Mouse (Mus musculus) limb, embryonic 13.5 days (tissue): ENCODE measurements around the gene St6galnac4. TPM values are rescaled to one million over a fixed set of nuclear protein-coding genes. Genes with fewer than 3 reads are reported as not detected.
A peak's percentile ranks its signal among the peaks of the same experiment; 100 is the strongest.

Experiments
- ATAC-seq: fragments of 200-750 bp; cut with Nextera tagmentation; 2 replicates; pipeline ENCODE4 v1.8.0; 2017; ENCODE audit warnings: low read depth, moderate number of reproducible peaks, moderate TSS enrichment; ENCODE audit not compliant: low FRiP score
- H3K27ac ChIP-seq: fragments of 300-500 bp; sonication (generic); 2 replicates; pipeline ENCODE4 v1.5.1; 2015; ENCODE audit warnings: inconsistent platforms, mild to moderate bottlenecking, moderate library complexity
- H3K27me3 ChIP-seq: fragments of 300-500 bp; sonication (generic); 2 replicates; pipeline ENCODE4 v1.6.1; 2015; ENCODE audit warnings: mild to moderate bottlenecking, inconsistent platforms
- H3K36me3 ChIP-seq: fragments of 300-500 bp; sonication (generic); 2 replicates; pipeline ENCODE4 v1.6.1; 2015; ENCODE audit warnings: inconsistent platforms, mild to moderate bottlenecking, moderate library complexity
- H3K4me1 ChIP-seq: fragments of 300-500 bp; sonication (generic); 2 replicates; pipeline ENCODE4 v1.6.1; 2015; ENCODE audit warnings: inconsistent platforms
- H3K4me2 ChIP-seq: fragments of 300-500 bp; sonication (generic); replicated peaks from 2 replicates; pipeline ENCODE4 v1.6.1; 2015; ENCODE audit warnings: inconsistent platforms, mild to moderate bottlenecking, moderate library complexity
- H3K4me3 ChIP-seq: fragments of 300-500 bp; sonication (generic); 2 replicates; pipeline ENCODE4 v1.5.1; 2015; ENCODE audit warnings: moderate library complexity, mild to moderate bottlenecking, inconsistent platforms
- H3K9ac ChIP-seq: fragments of 300-500 bp; sonication (generic); 2 replicates; pipeline ENCODE4 v1.6.1; 2015; ENCODE audit warnings: mild to moderate bottlenecking, inconsistent platforms
- H3K9me3 ChIP-seq: fragments of 300-500 bp; sonication (generic); 2 replicates; pipeline ENCODE4 v1.6.1; 2016; ENCODE audit warnings: inconsistent platforms
- WGBS: fragments of 180-500 bp; shearing (Covaris S2); methylation state at CpG from one replicate; pipeline ENCODE4 v1.1.7; 2015; 5-methylcytosine and 5-hydroxymethylcytosine counted together
- polyA plus RNA-seq: library from polyadenylated mRNA; unstranded; fragments of >200 nt; fragmentation: Nextera tagmentation; extraction: Ambion mirVana; gene quantifications from 2 replicates; pipeline ENCODE4 v1.2.1, GENCODE M21; 2015

Gene St6galnac4
- polyA plus RNA-seq, 1 experiment from 2014 or later: 39.5 TPM

DNA sequence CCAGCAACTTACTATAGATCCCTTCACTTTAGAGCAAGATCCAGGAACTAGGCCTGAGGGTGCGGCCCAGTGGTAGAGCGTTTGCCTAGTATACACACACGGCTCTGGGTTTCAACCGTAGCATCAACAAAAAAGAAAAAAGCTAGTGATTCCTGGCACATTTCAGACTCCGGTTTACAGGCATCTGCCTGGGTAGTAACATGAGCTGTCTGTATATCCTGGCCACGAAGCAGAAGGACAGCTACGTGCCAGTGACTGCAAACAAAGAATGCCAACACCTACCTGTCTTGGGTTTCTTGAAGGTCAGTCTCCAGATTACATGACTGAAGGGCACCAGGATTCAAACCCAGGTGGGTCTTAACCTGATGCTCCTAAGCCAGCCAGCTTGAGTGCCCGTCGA, 37.7 kb upstream of the St6galnac4 start:
- H3K9ac ChIP-seq: no peak overlapping the region
- peaks cover 20% of the 10 kb centered on the region for H3K36me3 ChIP-seq
- no peak overlapping the region for H3K4me3 ChIP-seq
- H3K9me3 ChIP-seq: no peaks in the 10 kb centered on the region
- H3K4me2 ChIP-seq: no peak overlapping the region
- H3K4me1 ChIP-seq: peaks cover 26% of the 10 kb centered on the region
- no peak for ATAC-seq
- 72% methylated on average over 9 of the region's 9 CpGs for WGBS
- peak overlapping the region; percentile 74; the same call in 1 of the 2 replicates for H3K27ac ChIP-seq
- no peaks in the 10 kb centered on the region for H3K27me3 ChIP-seq

DNA sequence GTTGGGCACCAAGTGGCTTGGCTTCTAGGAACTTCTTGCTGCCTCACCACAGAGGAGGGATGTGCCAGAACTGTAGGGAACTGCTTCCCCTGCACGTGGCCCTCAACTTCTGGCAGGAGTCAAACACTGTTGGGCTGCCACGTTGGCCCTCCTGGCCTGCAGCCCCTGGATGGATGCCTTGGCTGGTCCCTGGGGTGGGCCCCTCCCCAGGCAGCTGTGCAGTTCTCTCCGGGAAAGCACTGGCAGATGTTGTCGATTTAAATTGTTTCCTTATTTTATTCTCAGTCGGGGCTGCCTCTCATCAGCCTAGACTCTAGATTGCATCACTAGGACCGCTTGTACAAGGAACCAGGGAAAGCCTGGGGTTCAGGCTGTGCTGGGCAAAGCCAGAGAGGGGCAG, 37.1 kb upstream of the St6galnac4 start:
- Histone ChIP-seq H3K9ac (no peak overlapping the region), H3K9me3 (no peaks in the 10 kb centered on the region), H3K27me3 (no peaks in the 10 kb centered on the region), H3K4me3 (no peak overlapping the region), H3K27ac (peak overlapping the region; percentile 74), H3K4me1 (peaks cover 26% of the 10 kb centered on the region), H3K36me3 (peaks cover 16% of the 10 kb centered on the region), H3K4me2 (no peak overlapping the region)
- peak; percentile 48; the same call in 1 of the 2 replicates for ATAC-seq
- 33% methylated on average over 6 of the region's 6 CpGs for WGBS

DNA sequence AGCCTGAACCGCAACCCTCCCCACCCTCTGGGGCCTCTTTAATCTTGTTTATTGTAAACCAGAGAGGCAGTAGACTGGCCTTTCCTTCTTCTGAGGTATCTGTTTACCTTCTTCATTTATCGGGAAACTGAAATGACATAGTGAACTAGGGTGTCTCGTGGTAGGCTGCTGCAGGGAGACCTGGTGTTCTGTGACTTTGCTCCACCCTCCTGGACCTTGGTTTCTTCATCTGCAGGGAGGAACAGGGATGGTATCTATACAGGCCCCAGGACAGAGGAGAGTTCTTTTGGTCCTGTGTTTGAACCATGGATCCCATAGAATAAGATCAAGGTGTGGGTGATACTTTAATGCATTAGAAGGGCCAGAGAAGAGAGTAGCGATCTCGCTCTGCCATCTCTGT, 35.7 kb upstream of the St6galnac4 start:
- 69% methylated on average over 5 of the region's 5 CpGs for WGBS
- no peak overlapping the region for H3K4me3 ChIP-seq
- no peaks in the 10 kb centered on the region for H3K27me3 ChIP-seq
- ATAC-seq: no peak
- H3K36me3 ChIP-seq: peaks cover 4% of the 10 kb centered on the region; the same call in 1 of the 2 replicates
- H3K4me1 ChIP-seq: peaks cover 37% of the 10 kb centered on the region
- H3K9me3 ChIP-seq: no peaks in the 10 kb centered on the region
- no peak overlapping the region for H3K9ac ChIP-seq
- no peak overlapping the region for H3K27ac ChIP-seq
- H3K4me2 ChIP-seq: no peak overlapping the region

DNA sequence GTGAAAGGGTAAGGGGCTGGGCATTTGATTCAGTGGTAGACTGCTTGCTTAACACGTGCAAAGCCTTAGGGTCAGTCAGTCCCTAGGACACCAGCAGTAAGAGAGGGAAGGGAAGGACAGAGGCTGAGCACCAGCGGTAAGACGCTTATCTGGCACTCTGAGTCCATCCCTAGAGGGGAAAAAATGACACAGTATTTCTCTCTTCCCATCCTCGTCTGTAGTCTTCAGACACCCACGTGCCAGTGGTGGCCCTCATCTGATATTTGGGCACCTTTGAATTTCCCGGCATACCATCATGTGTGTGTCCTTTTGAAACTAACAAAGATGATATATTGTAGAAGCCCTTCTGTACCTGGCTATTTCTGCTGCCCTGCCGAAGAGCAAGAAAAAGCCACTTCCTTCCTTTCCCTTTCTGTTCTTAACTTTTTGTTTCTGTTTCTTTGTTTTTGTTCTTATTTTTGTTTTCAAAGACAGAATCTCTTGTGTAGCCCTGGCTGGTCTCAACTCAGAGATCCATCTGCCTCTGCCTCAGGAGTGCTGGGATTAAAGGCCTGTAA, 33.2 kb upstream of the St6galnac4 start:
- no peaks in the 10 kb centered on the region for H3K9me3 ChIP-seq
- no peak overlapping the region for H3K27ac ChIP-seq
- H3K9ac ChIP-seq: no peak overlapping the region
- H3K27me3 ChIP-seq: no peaks in the 10 kb centered on the region
- H3K4me1 ChIP-seq: peaks cover 43% of the 10 kb centered on the region
- H3K4me3 ChIP-seq: no peak overlapping the region
- no peak for ATAC-seq
- 84% methylated on average over 7 of the region's 7 CpGs for WGBS
- peaks cover 10% of the 10 kb centered on the region for H3K36me3 ChIP-seq
- H3K4me2 ChIP-seq: no peak overlapping the region

DNA sequence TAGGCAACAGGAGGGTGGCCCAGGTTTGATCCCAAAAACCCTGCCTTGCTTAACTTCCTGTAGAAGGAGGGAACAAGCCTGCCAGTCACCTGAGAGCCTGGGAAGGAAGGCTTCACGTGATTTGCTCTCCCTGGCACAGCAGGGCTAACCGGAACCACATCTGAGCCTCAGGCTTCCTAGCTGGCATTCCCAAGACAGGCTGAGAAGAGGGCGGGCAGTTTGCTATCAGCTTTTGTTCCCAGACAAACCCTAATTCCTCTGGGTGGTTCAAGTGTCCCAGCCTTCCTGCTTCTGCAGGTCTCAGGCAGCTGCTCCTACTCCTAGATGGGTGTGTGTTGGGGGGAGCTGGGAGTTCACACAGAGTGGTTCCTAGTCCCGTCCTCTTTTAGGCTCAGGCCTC, 31.4 kb upstream of the St6galnac4 start:
- 57% methylated on average over 4 of the region's 4 CpGs for WGBS
- Histone ChIP-seq H3K9ac (peak overlapping the region; percentile 25; the same call in 1 of the 2 replicates), H3K27me3 (no peaks in the 10 kb centered on the region), H3K27ac (no peak overlapping the region; the same call in 1 of the 2 replicates), H3K4me3 (no peak overlapping the region), H3K36me3 (peaks cover 28% of the 10 kb centered on the region), H3K9me3 (no peaks in the 10 kb centered on the region), H3K4me2 (no peak overlapping the region), H3K4me1 (peaks cover 25% of the 10 kb centered on the region)
- ATAC-seq: no peak; the same call in 1 of the 2 replicates

DNA sequence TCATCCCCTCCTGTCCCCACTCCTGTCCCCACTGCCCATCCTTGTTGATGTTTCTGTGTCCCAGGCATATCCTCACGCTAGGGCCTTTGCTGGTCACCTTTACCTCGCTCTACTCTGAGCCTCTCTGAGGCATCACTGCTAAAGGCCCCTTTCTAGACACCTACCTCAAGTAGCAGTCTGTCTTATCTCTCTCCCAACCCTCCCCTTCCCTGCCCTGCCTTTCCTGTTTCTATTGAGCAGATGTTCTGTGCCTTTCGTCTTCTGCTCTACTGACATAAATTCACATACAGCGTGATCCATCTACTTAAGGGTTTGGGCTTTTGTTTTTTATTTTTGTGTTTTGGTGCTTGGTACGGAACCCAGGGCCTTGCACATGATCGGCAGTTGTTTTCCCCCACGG, 30.9 kb upstream of the St6galnac4 start:
- no peak for ATAC-seq
- H3K9me3 ChIP-seq: no peaks in the 10 kb centered on the region
- no peak overlapping the region for H3K9ac ChIP-seq
- no peak overlapping the region for H3K4me3 ChIP-seq
- H3K4me2 ChIP-seq: no peak overlapping the region
- H3K36me3 ChIP-seq: peaks cover 33% of the 10 kb centered on the region
- peak overlapping the region; percentile 3; the same call in 1 of the 2 replicates for H3K27ac ChIP-seq
- 85% methylated on average over 7 of the region's 7 CpGs for WGBS
- H3K4me1 ChIP-seq: peaks cover 21% of the 10 kb centered on the region
- no peaks in the 10 kb centered on the region for H3K27me3 ChIP-seq

DNA sequence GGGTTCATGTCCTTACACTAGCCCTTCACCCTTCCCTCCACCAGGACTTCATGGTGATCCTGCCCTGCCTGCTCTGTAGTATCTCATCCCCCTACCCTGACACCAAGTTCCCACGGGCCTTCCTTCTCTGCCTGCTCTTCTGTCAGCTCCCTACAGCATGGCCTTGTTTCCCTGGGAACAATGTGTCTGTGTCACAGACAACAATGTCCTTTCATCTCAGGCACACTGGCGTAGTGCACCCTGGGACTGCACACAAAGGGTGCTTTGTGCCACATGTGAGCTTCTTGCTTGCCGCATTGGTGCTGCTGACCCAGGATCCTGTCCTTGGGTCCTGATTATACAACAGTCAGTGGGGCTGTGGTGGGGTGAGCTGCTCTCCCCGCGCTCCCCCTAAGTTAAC, 27.3 kb upstream of the St6galnac4 start:
- H3K4me3 ChIP-seq: no peak overlapping the region
- H3K9me3 ChIP-seq: no peaks in the 10 kb centered on the region
- no peaks in the 10 kb centered on the region for H3K27me3 ChIP-seq
- H3K4me1 ChIP-seq: peaks cover 20% of the 10 kb centered on the region
- H3K4me2 ChIP-seq: no peak overlapping the region
- peaks cover 64% of the 10 kb centered on the region for H3K36me3 ChIP-seq
- H3K9ac ChIP-seq: no peak overlapping the region
- 72% methylated on average over 5 of the region's 5 CpGs for WGBS
- no peak for ATAC-seq
- 0 out of 2 replicates have a peak overlapping the region, but pooled peaks have one; percentile 22 for H3K27ac ChIP-seq

DNA sequence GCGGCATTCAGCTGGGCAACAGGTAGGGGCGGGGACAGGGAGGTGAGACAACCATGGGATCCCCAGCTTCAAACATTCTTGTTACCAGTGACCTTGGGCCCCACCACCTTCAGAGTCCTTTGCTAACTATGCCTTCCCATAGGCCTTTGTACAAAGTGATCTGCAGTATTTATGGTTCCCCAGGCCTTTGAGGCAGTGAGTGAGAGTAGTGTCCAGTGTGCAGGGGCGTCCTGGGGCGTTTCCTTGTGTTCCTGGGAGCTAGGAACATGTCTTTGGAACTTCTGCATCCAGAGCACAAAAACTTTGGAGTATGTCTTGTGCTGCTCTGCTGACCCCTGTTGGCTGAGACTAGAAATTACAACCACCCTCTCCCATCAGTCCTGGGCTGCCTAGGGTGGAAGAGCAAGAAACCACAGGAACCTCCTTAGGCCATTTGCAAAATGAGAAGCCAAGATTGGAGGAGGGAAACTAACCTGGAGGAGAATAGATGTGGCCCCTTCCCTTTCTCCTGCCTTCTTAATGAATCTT, 20.3 kb upstream of the St6galnac4 start:
- ATAC-seq: no peak
- no peak overlapping the region for H3K4me2 ChIP-seq
- H3K27ac ChIP-seq: 0 out of 2 replicates have a peak overlapping the region, but pooled peaks have one; percentile 33
- peaks cover 8% of the 10 kb centered on the region for H3K4me1 ChIP-seq
- no peak overlapping the region for H3K9ac ChIP-seq
- no peak overlapping the region for H3K4me3 ChIP-seq
- H3K9me3 ChIP-seq: no peaks in the 10 kb centered on the region
- 42% methylated on average over 4 of the region's 4 CpGs for WGBS
- H3K27me3 ChIP-seq: no peaks in the 10 kb centered on the region
- H3K36me3 ChIP-seq: peaks cover 73% of the 10 kb centered on the region

DNA sequence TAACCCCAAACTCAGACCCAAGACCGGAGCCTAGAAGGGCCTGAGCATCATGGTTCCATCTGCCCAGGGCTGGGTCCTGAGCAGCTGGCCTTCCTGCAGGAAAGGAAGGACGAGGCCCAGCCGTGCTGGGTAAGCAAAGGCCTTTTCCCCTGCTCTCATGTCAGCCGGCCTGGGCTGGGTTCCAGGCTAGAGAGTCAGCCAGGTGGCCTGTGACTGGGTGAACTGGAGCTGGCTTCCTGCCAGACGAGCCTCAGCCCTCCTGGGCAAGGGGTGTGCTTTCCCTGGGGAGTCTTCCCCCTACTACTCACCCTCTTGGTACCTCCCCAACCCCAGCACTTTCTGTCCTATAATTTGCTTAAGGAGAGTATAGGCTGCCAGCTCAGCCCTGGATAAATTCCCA, 18.7 kb upstream of the St6galnac4 start:
- Histone ChIP-seq H3K27ac (no peak overlapping the region), H3K36me3 (peaks cover 64% of the 10 kb centered on the region), H3K4me2 (no peak overlapping the region), H3K9ac (no peak overlapping the region), H3K27me3 (no peaks in the 10 kb centered on the region), H3K4me1 (peaks cover 18% of the 10 kb centered on the region), H3K9me3 (no peaks in the 10 kb centered on the region), H3K4me3 (no peak overlapping the region)
- no peak for ATAC-seq
- WGBS: 72% methylated on average over 5 of the region's 5 CpGs

DNA sequence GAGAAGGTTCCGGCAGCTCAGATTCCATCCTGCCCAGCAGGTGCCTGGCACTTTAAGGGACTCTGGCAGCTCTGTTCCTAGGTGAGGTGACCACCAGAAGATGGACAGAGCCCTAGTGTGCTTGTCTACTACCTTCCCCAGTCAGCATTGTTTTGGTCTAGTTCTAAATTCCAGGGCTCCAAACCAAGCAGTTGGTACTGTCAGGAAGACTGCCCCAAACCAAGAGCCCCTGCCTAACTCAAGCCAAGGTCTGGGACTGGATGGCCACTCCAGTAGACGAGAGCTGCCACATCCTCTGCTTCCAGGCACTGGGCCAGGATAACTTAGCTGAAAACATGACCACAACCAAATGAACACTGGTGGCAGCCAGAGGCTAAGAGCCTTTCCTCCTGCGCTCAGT, 18.0 kb upstream of the St6galnac4 start:
- Histone ChIP-seq H3K9me3 (no peaks in the 10 kb centered on the region), H3K4me2 (no peak overlapping the region), H3K27ac (no peak overlapping the region), H3K36me3 (peaks cover 63% of the 10 kb centered on the region), H3K4me3 (no peak overlapping the region), H3K9ac (no peak overlapping the region), H3K4me1 (peaks cover 18% of the 10 kb centered on the region), H3K27me3 (no peaks in the 10 kb centered on the region)
- 88% methylated on average over 3 of the region's 3 CpGs for WGBS
- no peak for ATAC-seq

DNA sequence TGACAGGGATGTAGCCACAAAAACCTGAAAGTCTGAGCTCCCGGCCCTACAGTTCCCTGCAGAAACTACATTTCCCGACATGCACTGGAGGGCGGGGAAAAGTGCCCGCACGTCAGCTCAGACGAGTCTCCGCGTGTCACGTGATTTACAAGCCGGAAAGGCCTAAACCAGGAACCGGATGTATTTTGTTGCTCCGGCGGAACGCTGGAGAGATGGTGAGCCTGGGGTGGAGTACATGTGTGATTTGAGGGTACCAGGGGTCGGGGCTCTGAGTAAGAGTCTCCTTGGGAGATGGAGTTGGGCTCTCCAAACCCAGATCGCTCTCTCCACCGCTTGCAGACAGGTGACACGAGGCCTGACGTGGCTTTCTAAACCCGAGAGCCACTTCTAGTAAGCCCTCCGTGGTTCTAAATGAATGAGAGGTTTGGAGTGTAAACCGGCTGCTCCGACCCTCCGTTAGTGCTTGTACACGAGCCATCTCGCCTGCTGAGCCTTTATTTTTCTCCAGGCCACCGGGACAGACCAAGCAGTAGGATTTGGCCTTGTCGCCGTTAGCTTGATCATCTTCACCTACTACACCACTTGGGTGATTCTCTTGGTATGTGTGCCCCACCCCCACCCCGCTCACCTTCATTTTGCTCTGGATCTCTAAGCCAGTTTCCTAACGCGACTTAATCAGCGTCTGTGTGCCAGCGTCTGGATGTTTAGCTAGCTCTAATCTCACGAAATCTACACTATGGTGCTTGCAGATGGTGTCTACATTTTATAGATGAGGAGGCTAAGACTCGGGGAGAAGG, 16.0 kb upstream of the St6galnac4 start, which contains the start of gene Dpm2:
TSS of gene Dpm2 (plus strand) at position 161 of the 797 bp plus-strand sequence.
- 1% methylated on average over 36 of the region's 36 CpGs for WGBS
- Histone ChIP-seq H3K4me1 (peaks cover 22% of the 10 kb centered on the region), H3K4me3 (peak within 1 kb of the TSS; percentile 82), H3K27me3 (no peaks in the 10 kb centered on the region), H3K36me3 (peaks cover 43% of the 10 kb centered on the region), H3K4me2 (peak within 1 kb of the TSS; percentile 90), H3K9ac (peak within 1 kb of the TSS; percentile 79), H3K27ac (peak within 1 kb of the TSS; percentile 48; the same call in 1 of the 2 replicates), H3K9me3 (no peaks in the 10 kb centered on the region)
- peak; percentile 85 for ATAC-seq

DNA sequence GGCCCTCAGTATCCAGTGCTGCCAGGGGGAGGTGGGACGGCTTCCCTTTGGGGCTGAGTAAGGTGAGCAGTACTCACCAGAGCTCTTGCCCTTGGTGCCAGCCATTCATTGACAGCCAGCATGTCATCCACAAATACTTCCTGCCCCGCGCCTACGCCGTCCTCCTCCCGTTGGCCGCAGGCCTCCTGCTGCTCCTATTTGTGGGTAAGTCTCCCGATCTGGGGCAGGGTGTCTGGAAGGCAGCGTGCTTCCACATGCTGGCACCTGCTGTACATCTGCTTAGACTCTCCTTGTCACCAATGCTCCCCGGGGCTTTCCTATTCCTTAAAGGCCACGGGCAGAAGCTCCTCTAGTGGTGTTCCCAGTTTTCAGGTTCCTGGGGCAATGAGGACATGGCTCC, 14.7 kb upstream of the St6galnac4 start:
- ATAC-seq: no peak
- peak overlapping the region; percentile 90; the same call in 1 of the 2 replicates for H3K4me2 ChIP-seq
- H3K4me1 ChIP-seq: peaks cover 25% of the 10 kb centered on the region
- no peaks in the 10 kb centered on the region for H3K9me3 ChIP-seq
- peaks cover 6% of the 10 kb centered on the region for H3K27me3 ChIP-seq
- peaks cover 31% of the 10 kb centered on the region for H3K36me3 ChIP-seq
- no peak overlapping the region for H3K27ac ChIP-seq
- H3K4me3 ChIP-seq: peak overlapping the region; percentile 82
- H3K9ac ChIP-seq: no peak overlapping the region
- 90% methylated on average over 11 of the region's 11 CpGs for WGBS
